Mouse (Mus musculus) cerebellum, adult 18-20 months (tissue): ENCODE data around the gene Gm13030.
A peak's percentile ranks its signal among the peaks of the same experiment; 100 is the strongest.
"Not testable (repeated sequence)": the region's sequence is repeated elsewhere in the genome, so short reads cannot be mapped to it uniquely, and the experiment has no call there.

ENCODE experiments used
- DNase-seq, 2 experiments: peaks; one replicate each; pipeline ENCODE4 v3.0.0; 2021

The Gm13030 gene

GRCm38 (mm10) chr4:138865092-138865491 is 8.7 kb downstream of the Gm13030 start:
- DNase-seq, result no peak

DNA sequence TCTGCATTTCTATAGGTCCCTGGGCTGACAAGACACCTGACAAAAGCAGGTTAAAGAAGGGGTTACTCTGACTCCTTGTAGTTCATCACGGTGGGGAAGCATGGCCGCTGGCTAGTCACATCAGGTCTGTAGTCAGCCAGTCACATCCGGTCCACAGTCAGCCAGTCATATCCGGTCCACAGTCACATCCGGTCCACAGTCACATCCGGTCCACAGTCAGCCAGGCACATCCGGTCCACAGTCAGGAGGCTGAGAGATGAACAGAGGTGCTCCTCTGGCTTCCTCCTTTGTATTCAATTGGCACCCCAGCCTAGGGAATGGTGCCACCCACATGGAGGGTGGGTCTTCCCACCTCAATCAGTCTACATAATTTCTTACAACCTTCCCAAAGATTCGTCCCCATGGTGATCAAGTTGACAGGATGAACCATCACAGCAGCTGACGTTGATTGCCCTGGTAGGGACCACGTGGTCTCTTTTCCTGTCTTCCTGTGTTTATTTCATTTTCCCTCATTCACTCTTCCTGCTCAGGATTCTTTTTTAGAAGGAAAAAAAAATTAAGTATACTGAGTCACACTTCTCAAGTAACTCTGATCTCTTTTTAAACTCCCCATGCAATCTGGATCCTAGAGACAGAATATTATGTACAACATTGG is 10.3 kb downstream of the Gm13030 start, which contains the start of gene Pla2g5:
Gene Pla2g5 (minus strand): TSS at position 139 of the 655 bp plus-strand sequence.
- DNase-seq, result no peak

- peak; percentile 90 to 92 for DNase-seq
These were observed 14.0 kb downstream of the Gm13030 start for GRCm38 (mm10) chr4:138859728-138860127.

- peak; percentile 18 to 63 for DNase-seq
These were observed 14.5 kb downstream of the Gm13030 start for GRCm38 (mm10) chr4:138859245-138859644.

- peak; percentile 17 to 24 for DNase-seq
These were observed 15.3 kb downstream of the Gm13030 start for GRCm38 (mm10) chr4:138858446-138858845.

DNA sequence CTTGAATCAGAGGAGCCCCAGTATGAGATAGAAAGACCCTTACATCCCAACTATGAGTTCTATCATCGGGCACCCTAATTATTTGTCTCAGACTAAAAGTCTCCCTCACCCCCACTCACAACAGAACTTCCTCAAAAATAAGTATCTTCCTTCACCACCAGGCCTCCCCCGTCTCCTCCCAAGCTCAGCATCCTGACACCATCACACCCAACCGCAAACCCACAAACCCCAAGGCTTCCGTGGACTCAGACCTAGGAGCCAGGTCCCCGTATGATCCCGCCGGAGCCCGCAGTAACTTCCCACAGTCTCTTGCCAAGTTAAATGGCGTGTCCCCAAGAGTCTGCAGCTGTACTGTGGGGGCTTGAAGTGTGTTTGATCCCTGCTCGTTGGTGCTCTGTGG is 16.2 kb downstream of the Gm13030 start:
- DNase-seq, result no peak

GRCm38 (mm10) chr4:138856491-138856890 is 17.3 kb downstream of the Gm13030 start:
- peak; percentile 62 to 65 for DNase-seq

DNA sequence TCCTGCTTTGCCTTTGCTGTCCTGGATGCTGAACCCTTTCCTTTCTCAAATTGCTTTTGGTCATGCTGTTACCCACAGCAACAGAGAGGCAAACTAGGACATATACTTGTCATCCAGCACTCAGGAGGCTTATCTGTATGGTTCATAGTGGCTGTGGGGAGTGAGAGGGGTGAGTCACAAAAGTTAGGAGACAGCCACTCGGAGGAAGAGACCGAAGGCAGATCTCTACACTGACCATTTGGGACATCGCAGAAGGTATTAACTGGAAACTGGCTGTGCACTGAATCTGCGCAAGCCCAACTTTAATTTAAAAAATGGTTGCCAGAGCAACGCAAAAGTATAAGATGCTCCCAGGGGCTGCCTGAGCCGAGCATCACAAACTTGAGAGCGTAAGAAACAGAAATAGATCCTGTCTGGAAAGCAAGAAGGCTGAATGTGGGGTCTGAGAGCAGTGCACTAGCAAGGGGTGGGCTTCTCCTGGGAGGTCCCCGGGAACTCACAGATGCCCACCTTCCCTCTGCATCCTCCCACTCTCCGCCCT is 18.6 kb downstream of the Gm13030 start:
- DNase-seq, result no peak

- no peak for DNase-seq
These were observed 20.8 kb downstream of the Gm13030 start for GRCm38 (mm10) chr4:138852961-138853360.

DNA sequence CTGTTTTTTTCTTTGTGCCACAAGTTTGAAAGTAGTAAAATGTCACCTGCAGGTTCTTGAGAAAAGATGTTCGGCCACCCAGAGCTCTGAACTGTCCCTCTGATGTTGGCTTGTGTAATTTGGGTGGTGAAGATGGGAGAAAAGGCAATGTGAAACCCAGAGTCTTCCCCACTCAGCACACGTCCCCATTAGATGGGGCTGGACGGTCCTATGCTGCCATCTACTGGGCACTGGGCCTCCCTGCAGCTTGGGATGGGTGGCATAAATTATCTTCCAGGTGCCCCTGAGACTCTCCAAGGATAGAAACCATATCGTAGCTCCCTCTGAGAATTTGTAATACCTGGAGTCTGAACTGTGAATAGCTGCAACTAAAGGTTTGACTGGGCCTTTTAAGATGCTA is 22.3 kb downstream of the Gm13030 start:
- peak; percentile 70 to 85 for DNase-seq

DNA sequence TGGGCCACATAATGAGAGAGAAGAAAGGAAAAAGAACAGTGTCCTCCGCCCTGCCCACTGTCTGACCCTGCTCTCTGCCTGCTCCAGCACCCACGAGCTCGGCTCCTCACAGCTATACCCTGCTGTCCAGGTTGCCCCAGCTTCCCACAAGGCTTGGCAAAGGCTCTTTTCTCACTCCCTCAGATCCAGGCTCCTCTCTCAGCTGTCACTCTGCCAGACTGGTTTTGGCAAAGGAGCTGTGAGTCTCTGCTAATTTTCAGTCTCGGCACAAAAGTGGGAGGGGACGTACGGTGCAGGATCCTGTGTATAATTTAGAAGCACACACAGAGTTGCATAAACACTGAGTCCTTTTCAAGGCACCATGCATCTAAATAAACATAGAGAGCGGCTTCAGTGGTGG is 32.4 kb downstream of the Gm13030 start:
- peak; percentile 28 to 38 for DNase-seq

DNA sequence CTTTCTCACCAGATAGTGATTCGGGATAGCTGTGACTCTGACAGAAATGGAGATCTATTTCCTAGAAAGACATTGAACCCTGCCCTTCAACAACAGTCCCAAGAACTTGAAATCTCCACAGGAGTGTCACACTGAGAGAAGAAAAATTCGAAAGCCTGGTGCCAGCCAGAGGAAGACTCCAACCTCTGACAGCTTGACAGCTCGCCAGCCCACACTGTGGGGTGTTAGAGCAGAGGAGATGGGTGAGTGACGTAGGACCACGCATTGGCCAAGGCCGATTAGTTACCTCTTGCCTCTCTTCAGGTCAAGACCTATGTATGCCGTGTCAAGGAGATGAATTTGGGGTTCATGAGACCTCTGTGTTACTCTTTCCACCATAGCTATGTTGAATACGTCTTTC is 33.0 kb downstream of the Gm13030 start:
- no peak for DNase-seq

DNA sequence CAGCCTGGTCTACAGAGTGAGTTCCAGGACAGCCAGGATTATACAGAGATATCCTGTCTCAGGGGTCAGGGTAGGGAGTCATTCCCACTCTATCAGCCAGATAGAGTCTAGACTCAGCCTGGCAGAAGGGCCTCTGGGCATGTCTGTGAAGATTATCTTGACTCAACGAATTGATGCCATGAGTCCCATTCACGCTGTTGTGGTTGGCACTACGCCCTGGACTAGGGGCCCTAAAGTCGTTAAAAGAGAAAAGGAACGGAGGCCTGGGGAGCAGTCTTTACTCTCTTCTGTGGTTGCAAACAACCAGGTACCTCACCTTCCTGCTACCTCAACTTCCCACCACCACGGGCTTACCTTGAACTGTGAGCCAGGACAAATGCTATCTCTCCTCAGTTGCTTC is 34.0 kb downstream of the Gm13030 start:
- DNase-seq, result no peak

DNA sequence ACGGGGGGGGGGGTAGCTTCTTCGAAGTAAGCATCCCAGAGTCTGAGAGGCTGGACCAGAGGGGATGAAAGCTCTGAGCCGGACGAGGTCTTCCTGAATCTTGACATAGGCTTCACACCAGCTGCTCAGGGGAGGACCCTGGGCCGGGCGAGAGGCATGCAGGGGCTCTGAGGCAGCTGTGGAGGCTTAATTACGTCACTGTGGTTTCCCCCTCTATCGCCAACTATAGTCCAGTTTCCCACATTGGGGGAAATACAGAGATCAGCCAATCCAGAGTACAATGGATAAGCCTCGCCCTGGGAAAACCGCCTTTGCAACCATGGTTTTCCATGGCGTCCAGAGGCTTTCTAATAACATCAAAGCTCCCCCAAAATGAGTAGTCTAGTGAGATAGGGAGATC is 46.6 kb downstream of the Gm13030 start:
- no peak for DNase-seq

DNA sequence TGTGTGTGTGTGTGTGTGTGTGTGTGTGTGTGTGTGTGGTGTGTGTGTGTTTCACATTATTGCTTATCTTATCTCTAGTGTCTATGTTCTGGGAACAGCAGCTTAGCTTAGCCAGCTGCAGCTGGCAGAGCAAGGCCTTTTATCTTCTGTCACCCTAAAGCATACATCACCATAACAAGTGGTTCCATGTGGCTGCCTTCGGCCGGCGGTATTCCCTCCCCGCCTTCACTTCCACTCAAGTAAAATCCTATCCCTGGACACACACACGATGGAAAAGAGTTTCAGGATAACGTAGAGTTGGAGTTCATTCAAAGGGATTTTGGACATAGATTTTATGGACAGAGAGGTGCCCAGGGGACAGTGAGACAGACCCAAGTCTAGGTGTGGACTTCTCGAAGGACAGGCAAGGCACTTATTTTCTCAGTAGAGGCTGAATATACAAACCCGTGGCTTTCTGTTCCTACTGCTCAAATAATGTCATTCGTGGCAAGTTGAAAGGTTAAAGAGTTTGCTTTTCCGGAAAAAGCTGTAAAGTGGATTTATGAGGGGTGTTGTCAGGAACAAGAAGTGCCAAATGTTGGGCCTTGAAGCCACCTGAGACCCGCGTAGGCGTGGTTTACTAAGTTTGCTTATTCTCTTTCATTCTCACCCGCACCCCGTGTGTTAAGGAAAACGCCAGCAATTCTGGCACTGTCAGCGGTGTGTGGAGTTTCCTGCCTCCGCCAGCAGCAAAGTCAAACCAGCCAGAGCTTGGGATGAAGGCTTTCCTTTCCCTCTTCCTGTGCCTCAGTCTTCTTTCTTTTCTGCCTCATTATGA is 47.8 kb downstream of the Gm13030 start:
- no peak for DNase-seq

DNA sequence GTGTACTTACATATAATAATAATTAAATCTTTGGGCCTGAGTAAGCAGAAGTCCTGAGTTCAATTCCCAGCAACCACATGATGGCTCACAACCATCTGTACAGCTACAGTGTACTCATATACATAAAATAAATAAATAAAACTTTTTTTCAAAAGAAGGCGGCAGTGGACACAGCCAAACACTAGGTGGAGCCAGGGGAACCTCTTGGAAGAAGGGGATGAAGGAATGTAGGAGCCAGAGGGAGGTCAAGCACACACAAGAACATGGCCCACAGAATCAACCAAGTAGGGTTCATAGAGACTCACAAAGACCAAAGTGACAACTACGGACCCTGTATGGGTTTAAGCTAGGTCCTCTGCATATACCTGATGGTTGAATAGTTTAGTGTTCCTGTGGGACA is 49.1 kb downstream of the Gm13030 start:
- peak in 1 of 2 experiments; percentile 7 for DNase-seq

DNA sequence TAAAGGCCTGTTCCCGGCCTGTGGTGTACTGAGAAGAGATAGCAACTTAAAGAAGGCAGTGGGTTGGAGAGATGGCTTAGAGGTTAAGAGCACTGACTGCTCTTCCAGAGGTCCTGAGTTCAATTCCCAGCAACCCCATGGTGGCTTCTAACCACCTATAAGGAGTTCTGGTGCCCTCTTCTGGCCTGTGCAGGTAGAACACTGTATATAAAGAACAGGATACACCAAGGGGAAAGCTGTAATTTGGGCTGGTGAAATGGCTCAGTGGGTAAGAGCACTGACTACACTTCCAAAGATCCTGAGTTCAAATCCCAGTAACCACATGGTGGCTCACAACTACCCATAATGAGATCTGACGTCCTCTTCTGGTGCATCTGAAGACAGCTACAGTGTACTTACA is 49.6 kb downstream of the Gm13030 start:
- not testable (repeated sequence) for DNase-seq

- no peak for DNase-seq
These were observed 52.7 kb downstream of the Gm13030 start for GRCm38 (mm10) chr4:138821036-138821435.
